Mouse (Mus musculus): ENCODE measurements at regions not wholly inside any gene's neighbourhood (a gene's known extent, or its start where the extent isn't known, plus 50 kb on each side); places are given as distances from the start of the nearest gene placed in this dataset.

DNA sequence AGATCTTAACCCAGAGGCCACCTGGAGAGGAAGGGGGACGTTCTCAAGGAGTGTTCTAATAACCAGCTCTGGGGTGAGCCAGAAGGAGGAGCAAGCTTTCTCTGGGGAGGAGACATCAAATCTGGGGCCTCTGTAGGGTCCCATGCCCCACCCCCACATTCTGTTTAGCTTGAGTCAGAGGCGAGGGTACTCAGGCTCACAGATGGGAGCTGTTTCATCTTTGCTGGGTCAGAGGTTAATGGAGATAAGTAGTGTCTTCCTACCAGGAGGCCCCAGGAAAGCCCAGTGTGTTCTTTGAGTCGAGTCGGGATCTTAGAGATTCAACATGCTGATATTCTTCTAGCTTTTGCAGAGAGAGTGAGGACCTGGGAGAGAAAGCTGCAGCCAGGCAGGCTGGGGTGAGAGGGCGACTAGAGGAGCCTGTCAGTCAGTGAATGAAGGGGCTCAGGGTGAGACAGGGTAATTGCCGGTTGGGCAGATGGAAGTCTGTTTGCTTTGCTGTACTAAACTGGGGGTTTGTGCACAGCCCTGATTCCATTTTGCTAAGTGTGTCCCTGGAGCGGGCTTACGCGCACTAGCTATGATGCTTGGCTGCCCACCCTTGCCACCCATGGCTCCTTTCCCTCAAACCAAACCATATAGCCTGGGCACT, 124.0 kb downstream of the Dact1 start:
- ATAC-seq (ENCODE audit: low FRiP score): no peak
- WGBS: 33% methylated on average over 9 of the region's 9 CpGs

DNA sequence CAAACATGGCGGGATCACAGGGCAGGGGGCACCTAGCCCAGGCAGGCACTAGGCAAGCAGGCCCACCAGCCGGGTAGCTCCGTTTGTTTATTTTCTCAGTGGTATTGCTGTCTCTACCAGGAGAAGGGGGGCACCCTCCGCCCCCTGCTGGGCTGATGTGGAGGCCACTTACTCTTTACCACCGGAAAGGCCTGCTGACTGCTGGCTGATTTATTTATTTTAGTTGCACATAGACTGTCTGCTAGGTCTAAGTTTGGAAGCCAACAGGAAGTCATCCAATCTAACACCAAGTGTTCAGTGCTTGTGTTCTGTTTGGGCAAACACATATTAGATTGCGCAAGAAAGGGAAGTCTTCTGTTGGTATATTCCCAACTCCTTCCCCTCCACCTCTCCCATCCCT, 128.6 kb downstream of the Dact1 start:
- 50% methylated on average over 6 of the region's 6 CpGs for WGBS
- no peak for ATAC-seq (ENCODE audit: low FRiP score)
- H3K27me3 ChIP-seq: peaks cover 11% of the 10 kb centered on the region; the same call in 1 of the 2 replicates

More for the DNA sequence above, 124.0 kb downstream of the Dact1 start:
- Histone ChIP-seq H3K36me3 (no peaks in the 10 kb centered on the region), H3K9me3 (no peaks in the 10 kb centered on the region), H3K9ac (no peak overlapping the region; the same call in none of the 2 replicates), H3K4me1 (replicated peaks) (peaks cover 36% of the 10 kb centered on the region), H3K27ac (no peak overlapping the region), H3K4me2 (no peak overlapping the region), H3K27me3 (peaks cover 12% of the 10 kb centered on the region), H3K4me3 (no peak overlapping the region)

GRCm38 (mm10) chr12:71440863-71441262, 131.2 kb downstream of the Dact1 start:
- no peak overlapping the region for H3K27ac ChIP-seq
- ATAC-seq (ENCODE audit: low FRiP score): no peak
- H3K9ac ChIP-seq: no peak overlapping the region
- H3K27me3 ChIP-seq: peaks cover 8% of the 10 kb centered on the region; the same call in 1 of the 2 replicates
- no peaks in the 10 kb centered on the region for H3K36me3 ChIP-seq
- H3K4me1 ChIP-seq (replicated peaks): 0 out of 2 replicates have a peak, but pooled peaks cover 4% of the 10 kb centered on the region
- H3K4me3 ChIP-seq: no peak overlapping the region
- no peaks in the 10 kb centered on the region for H3K9me3 ChIP-seq
- H3K4me2 ChIP-seq: no peak overlapping the region
- 83% methylated on average over 3 of the region's 3 CpGs for WGBS

More for the DNA sequence above, 128.6 kb downstream of the Dact1 start:
- Histone ChIP-seq H3K4me1 (replicated peaks) (peaks cover 14% of the 10 kb centered on the region), H3K9ac (no peak overlapping the region), H3K36me3 (no peaks in the 10 kb centered on the region), H3K9me3 (no peaks in the 10 kb centered on the region), H3K4me3 (no peak overlapping the region), H3K4me2 (no peak overlapping the region), H3K27ac (no peak overlapping the region)

DNA sequence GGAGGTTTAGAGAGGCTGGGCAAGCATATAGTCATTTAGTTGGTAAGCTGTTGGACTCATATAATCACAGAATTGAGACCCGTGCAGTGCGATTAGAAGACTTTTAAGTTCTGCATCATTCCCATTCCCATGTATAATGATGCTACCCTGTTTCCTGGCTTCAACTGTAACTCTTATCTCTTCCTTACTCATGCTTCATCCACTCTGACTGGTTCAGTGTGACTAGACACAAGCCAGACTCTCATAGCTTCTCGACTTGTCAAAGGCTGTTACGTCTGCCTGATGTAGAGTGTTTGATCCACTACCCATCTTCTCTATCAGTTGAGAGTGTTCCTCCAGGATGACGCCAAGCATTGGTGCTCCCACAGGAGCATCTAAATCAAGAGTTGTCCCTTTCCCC, 131.6 kb downstream of the Dact1 start:
- Histone ChIP-seq H3K27ac (no peak overlapping the region), H3K4me1 (replicated peaks) (0 out of 2 replicates have a peak, but pooled peaks cover 4% of the 10 kb centered on the region), H3K4me3 (no peak overlapping the region), H3K27me3 (peaks cover 5% of the 10 kb centered on the region; the same call in 1 of the 2 replicates), H3K9ac (no peak overlapping the region), H3K36me3 (no peaks in the 10 kb centered on the region), H3K9me3 (no peaks in the 10 kb centered on the region), H3K4me2 (no peak overlapping the region)
- 95% methylated on average over 5 of the region's 5 CpGs for WGBS
- no peak for ATAC-seq (ENCODE audit: low FRiP score)

DNA sequence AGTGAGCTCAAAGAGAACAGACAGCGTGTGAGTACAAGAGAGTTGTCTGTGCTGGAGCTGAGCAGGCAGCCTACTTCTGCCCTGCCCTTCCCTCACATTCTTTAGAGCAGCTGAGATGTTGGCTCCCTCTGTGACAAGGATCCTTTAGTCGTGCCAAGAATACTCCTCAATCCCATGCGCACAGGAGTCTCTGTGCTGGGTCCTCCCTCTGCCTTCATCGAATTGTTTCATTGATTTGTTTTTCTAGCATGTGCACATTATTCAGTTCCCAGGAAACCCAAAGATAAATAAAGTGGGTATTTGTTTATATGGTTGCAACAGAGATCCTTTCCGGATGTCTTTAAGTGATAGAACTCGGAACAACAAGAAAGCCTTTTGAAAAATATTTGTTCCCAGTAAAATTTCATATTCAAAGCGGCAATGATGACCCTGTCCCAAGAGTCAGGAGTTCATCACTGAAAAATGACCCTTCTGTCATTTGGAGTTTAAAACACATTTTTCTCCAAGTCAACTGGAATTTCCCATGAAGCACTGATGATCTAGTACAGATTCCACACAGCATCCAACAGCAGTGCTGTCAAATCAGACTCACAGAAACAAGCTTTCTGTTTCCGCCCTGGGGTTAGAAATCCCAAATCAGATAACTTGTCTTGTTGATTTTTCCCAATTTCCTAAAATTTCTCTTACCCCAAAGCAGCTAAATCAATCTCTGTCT, 136.7 kb downstream of the Dact1 start:
- no peak for ATAC-seq (ENCODE audit: low FRiP score)
- no peak overlapping the region for H3K27ac ChIP-seq
- WGBS: 76% methylated on average over 8 of the region's 8 CpGs
- no peaks in the 10 kb centered on the region for H3K9me3 ChIP-seq
- H3K36me3 ChIP-seq: no peaks in the 10 kb centered on the region
- no peak overlapping the region for H3K9ac ChIP-seq
- H3K4me3 ChIP-seq: no peak overlapping the region
- H3K4me1 ChIP-seq (replicated peaks): no peaks in the 10 kb centered on the region
- H3K4me2 ChIP-seq: no peak overlapping the region
- no peaks in the 10 kb centered on the region for H3K27me3 ChIP-seq

DNA sequence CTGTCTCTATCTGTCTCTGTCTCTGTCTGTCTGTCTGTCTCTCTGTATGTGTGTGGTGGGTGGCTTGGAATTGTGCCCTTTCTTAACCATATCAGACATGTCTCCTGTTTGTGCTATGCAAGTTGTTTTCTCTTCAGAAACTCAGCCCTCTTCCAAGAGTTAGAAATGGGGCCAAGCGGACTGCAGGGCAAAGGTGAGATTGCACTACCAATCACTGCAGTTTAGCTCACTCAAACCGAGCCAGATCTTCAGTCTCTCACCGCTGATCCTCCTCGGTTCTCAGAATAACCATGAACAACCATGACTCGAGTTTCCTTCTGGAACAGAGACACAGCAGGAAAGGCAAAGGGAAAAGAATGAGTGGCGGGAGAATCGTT, 137.2 kb downstream of the Dact1 start:
- Histone ChIP-seq H3K4me2 (no peak overlapping the region), H3K9ac (no peak overlapping the region), H3K36me3 (no peaks in the 10 kb centered on the region), H3K4me1 (replicated peaks) (no peaks in the 10 kb centered on the region), H3K4me3 (no peak overlapping the region), H3K27me3 (no peaks in the 10 kb centered on the region), H3K27ac (no peak overlapping the region), H3K9me3 (no peaks in the 10 kb centered on the region)
- no peak for ATAC-seq (ENCODE audit: low FRiP score)
- WGBS: 38% methylated on average over 7 of the region's 7 CpGs

GRCm38 (mm10) chr12:71449032-71449431, 139.3 kb downstream of the Dact1 start:
- H3K36me3 ChIP-seq: no peaks in the 10 kb centered on the region
- no peaks in the 10 kb centered on the region for H3K4me1 ChIP-seq (replicated peaks)
- H3K27ac ChIP-seq: no peak overlapping the region
- H3K4me2 ChIP-seq: no peak overlapping the region
- no peak overlapping the region for H3K4me3 ChIP-seq
- no peaks in the 10 kb centered on the region for H3K27me3 ChIP-seq
- ATAC-seq (ENCODE audit: low FRiP score): no peak
- no peak overlapping the region for H3K9ac ChIP-seq
- 74% methylated on average over 3 of the region's 3 CpGs for WGBS
- H3K9me3 ChIP-seq: no peaks in the 10 kb centered on the region

GRCm38 (mm10) chr12:71450128-71450527, 140.4 kb downstream of the Dact1 start:
- ATAC-seq (ENCODE audit: low FRiP score): no peak
- Histone ChIP-seq H3K9me3 (no peaks in the 10 kb centered on the region), H3K36me3 (no peaks in the 10 kb centered on the region), H3K9ac (no peak overlapping the region), H3K27ac (no peak overlapping the region), H3K4me2 (no peak overlapping the region), H3K4me1 (replicated peaks) (no peaks in the 10 kb centered on the region), H3K27me3 (no peaks in the 10 kb centered on the region), H3K4me3 (no peak overlapping the region)
- 70% methylated on average over 4 of the region's 4 CpGs for WGBS

DNA sequence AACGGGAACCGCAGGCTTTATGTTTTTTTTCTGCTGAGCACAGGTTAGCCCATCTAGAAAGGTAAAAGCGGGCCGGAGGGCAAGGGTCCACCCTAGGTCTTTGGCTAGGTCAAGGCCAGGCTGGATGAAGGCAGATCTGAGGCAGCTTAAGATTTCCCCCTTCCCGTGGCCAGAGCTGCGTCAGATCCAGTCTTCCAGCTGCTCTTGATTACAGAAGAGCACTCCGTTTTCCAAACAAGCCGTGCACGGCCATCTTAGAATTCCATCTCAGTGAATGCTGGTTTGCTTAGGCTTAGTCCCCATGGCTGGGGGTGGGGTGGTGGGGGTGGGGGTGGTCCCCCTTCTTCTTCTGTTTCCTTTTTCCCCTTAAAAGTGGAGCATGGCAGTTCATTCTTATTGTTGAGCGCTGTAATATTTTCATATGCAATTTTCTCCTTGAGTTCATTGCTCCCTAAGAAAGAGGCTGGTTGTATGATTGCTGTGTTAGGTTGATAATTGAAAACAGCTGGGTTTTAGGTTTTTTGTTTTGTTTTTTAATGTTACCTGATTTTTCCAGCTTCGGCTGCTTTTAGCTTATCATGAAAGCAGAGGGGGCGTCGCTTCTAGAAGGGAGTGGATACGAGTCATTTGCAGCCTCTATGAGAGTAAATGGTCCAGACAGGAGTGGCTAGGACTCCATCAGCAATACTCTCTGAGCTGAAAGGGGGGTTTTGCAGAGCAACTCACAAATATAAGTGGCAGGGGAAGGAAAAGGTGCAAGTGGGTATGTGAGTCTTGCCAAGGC, 141.2 kb downstream of the Dact1 start:
- no peaks in the 10 kb centered on the region for H3K4me1 ChIP-seq (replicated peaks)
- no peak overlapping the region for H3K4me3 ChIP-seq
- no peaks in the 10 kb centered on the region for H3K27me3 ChIP-seq
- 82% methylated on average over 14 of the region's 14 CpGs for WGBS
- no peak overlapping the region for H3K9ac ChIP-seq
- no peak for ATAC-seq (ENCODE audit: low FRiP score)
- no peak overlapping the region for H3K4me2 ChIP-seq
- H3K9me3 ChIP-seq: no peaks in the 10 kb centered on the region
- H3K27ac ChIP-seq: no peak overlapping the region
- no peaks in the 10 kb centered on the region for H3K36me3 ChIP-seq

DNA sequence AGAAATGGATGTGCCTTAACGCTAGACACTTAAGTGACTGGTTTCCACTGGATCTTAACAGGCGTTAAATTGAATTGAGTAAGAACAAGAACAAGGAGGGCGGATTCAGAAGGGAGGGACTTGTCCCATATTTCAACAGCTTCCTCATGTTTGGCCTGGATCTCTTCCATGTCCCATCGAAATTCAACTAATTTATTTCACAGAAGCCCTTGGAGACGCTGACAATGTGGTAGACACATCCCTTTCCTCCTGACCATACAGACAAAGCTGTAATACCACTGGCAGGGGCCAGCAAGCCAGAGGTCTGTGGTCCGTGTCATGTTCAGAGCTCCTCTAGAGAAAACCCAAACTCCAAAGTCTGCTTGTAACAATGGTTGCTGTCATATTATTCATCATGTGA, 147.2 kb downstream of the Dact1 start:
- no peak for ATAC-seq (ENCODE audit: low FRiP score)
- Histone ChIP-seq H3K9me3 (no peaks in the 10 kb centered on the region), H3K36me3 (no peaks in the 10 kb centered on the region), H3K27me3 (no peaks in the 10 kb centered on the region), H3K27ac (no peak overlapping the region), H3K4me3 (no peak overlapping the region), H3K9ac (no peak overlapping the region), H3K4me2 (no peak overlapping the region), H3K4me1 (replicated peaks) (0 out of 2 replicates have a peak, but pooled peaks cover 4% of the 10 kb centered on the region)
- 80% methylated on average over 6 of the region's 6 CpGs for WGBS

GRCm38 (mm10) chr12:71458559-71459176, 149.0 kb downstream of the Dact1 start:
- Histone ChIP-seq H3K9me3 (no peaks in the 10 kb centered on the region), H3K36me3 (no peaks in the 10 kb centered on the region), H3K27me3 (no peaks in the 10 kb centered on the region), H3K4me1 (replicated peaks) (0 out of 2 replicates have a peak, but pooled peaks cover 4% of the 10 kb centered on the region), H3K4me3 (no peak overlapping the region), H3K27ac (no peak overlapping the region), H3K4me2 (no peak overlapping the region), H3K9ac (no peak overlapping the region)
- ATAC-seq (ENCODE audit: low FRiP score): no peak
- WGBS: 74% methylated on average over 12 of the region's 12 CpGs

GRCm38 (mm10) chr12:71460643-71461042, 151.0 kb downstream of the Dact1 start:
- Histone ChIP-seq H3K27ac (no peak overlapping the region), H3K4me1 (replicated peaks) (0 out of 2 replicates have a peak, but pooled peaks cover 4% of the 10 kb centered on the region), H3K9ac (no peak overlapping the region), H3K27me3 (no peaks in the 10 kb centered on the region), H3K9me3 (no peaks in the 10 kb centered on the region), H3K4me3 (no peak overlapping the region), H3K4me2 (no peak overlapping the region), H3K36me3 (no peaks in the 10 kb centered on the region)
- ATAC-seq (ENCODE audit: low FRiP score): no peak
- 31% methylated on average over 6 of the region's 6 CpGs for WGBS

Measured in hindbrain, embryonic 13.5 days (tissue).